Mouse (Mus musculus): Measurements from ENCODE around the gene Slxl1. TPM values are rescaled to one million over a fixed set of nuclear protein-coding genes. Genes with fewer than 3 reads are reported as not detected.

Slxl1 gene
- not detected for polyA plus RNA-seq (2014; fragmentation: Illumina TruSeq; extraction: RNeasy Lipid Tissue Mini Kit (QIAGEN cat#74804); ENCODE audit: low read depth, low replicate concordance)

GRCm38 (mm10) chrX:55226576-55226975 is at the start of gene Slxl1:
Gene Slxl1 (plus strand): TSS chrX:55226876.

All from liver, adult 10 weeks (tissue).